Mouse (Mus musculus): Measurements from ENCODE around the gene Il5ra. TPM values are rescaled to one million over a fixed set of nuclear protein-coding genes. Genes with fewer than 3 reads are reported as not detected.

The Il5ra gene
- polyA plus RNA-seq, 1 experiment from 2014 or later: 0.06 TPM

GRCm38 (mm10) chr6:106729682-106730314, 19.0 kb downstream of the Il5ra start:
- no peak overlapping the region for H3K4me2 ChIP-seq
- H3K9me3 ChIP-seq: no peaks in the 10 kb centered on the region
- H3K27me3 ChIP-seq: no peaks in the 10 kb centered on the region
- no peaks in the 10 kb centered on the region for H3K36me3 ChIP-seq
- no peak for ATAC-seq (ENCODE audit: low FRiP score, low read depth)
- no peak overlapping the region for H3K27ac ChIP-seq (replicated peaks)
- no peak overlapping the region for H3K9ac ChIP-seq
- H3K4me1 ChIP-seq (replicated peaks): no peaks in the 10 kb centered on the region
- no peak overlapping the region for H3K4me3 ChIP-seq
- WGBS: 85% methylated on average over 4 of the region's 4 CpGs

DNA sequence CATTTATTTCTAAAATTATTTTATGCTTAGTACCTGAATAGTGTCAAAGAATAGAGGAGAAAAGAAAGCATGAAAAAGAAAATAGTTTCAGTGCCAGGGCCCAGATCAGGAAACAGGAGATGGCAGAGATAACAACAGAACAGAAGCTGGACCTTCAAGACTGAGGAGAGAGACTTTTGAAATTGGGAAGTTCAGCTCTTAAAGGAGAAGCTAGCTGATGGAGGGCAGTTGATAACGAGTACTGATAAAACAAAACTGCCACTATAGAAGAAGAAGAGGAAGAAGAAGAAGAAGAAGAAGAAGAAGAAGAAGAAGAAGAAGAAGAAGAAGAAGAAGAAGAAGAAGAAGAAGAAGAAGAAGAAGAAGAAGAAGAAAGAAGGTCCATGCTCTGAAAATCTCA, 21.1 kb downstream of the Il5ra start:
- H3K9ac ChIP-seq: no peak overlapping the region
- H3K36me3 ChIP-seq: no peaks in the 10 kb centered on the region
- H3K4me3 ChIP-seq: no peak overlapping the region
- WGBS: 81% methylated on average over 1 of the region's 1 CpGs
- no peak for ATAC-seq (ENCODE audit: low FRiP score, low read depth)
- H3K9me3 ChIP-seq: no peaks in the 10 kb centered on the region
- H3K27ac ChIP-seq (replicated peaks): no peak overlapping the region
- H3K27me3 ChIP-seq: no peaks in the 10 kb centered on the region
- H3K4me2 ChIP-seq: no peak overlapping the region
- H3K4me1 ChIP-seq (replicated peaks): no peaks in the 10 kb centered on the region

- Histone ChIP-seq H3K9me3 (no peaks in the 10 kb centered on the region), H3K4me2 (no peak overlapping the region), H3K9ac (no peak overlapping the region), H3K4me1 (replicated peaks) (no peaks in the 10 kb centered on the region), H3K36me3 (no peaks in the 10 kb centered on the region), H3K27ac (replicated peaks) (no peak overlapping the region), H3K4me3 (no peak overlapping the region), H3K27me3 (no peaks in the 10 kb centered on the region)
- no peak for ATAC-seq (ENCODE audit: low FRiP score, low read depth)
- whole genome bisulfite sequencing: 81% methylated on average over 6 of the region's 6 CpGs
Measured at GRCm38 (mm10) chr6:106726078-106726477, 22.8 kb downstream of the Il5ra start.

DNA sequence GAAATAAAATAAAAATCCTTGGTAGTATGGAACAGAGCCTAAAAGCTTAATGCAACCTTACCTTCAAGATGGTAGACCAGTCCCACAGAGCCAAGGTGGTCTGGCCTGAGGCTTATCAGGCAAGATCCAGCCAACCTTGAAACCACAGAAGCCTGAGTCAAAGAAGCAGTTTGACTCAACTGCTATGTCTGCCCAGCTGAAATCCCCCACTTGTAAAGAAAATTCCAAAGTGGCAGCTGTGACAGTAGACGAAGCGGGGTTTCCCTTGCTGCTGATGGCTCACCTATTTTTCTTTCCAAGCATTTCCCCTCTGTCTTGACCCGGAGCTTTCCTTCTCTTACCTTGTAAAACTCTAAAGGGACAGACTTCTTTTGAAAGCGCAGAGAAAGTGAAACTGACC, 23.2 kb downstream of the Il5ra start:
- no peak overlapping the region for H3K9ac ChIP-seq
- no peaks in the 10 kb centered on the region for H3K9me3 ChIP-seq
- H3K4me3 ChIP-seq: no peak overlapping the region
- H3K36me3 ChIP-seq: no peaks in the 10 kb centered on the region
- no peak for ATAC-seq (ENCODE audit: low FRiP score, low read depth)
- H3K4me1 ChIP-seq (replicated peaks): no peaks in the 10 kb centered on the region
- no peak overlapping the region for H3K4me2 ChIP-seq
- no peaks in the 10 kb centered on the region for H3K27me3 ChIP-seq
- WGBS: 92% methylated on average over 4 of the region's 4 CpGs
- no peak overlapping the region for H3K27ac ChIP-seq (replicated peaks)

DNA sequence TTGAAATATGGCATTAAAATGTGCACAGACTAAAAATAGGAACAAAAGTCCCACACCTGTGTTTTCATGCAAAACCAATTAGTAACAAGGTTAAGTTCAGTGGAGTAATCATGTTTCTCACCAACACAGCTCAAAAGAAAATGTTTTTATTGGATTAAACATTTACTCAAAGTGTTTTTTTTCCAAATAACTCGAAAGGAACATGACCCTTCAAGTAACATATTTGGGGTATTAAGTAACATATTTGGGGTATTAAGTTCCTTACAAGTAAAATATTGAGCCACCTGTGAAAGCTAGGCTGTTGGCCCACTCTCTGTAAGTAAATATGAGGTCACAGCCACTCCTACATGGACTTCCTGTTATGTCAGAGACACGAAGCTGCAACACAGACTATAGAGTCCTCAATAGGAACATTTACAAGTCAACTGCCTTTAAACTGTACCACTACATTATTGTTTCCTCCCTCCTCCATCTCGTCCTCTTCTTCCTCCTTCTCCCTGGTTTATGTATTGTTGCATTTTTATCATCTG, 43.3 kb downstream of the Il5ra start:
- Histone ChIP-seq H3K9me3 (no peaks in the 10 kb centered on the region), H3K9ac (no peak overlapping the region), H3K27me3 (no peaks in the 10 kb centered on the region), H3K36me3 (no peaks in the 10 kb centered on the region), H3K4me2 (no peak overlapping the region), H3K4me3 (no peak overlapping the region), H3K4me1 (replicated peaks) (no peaks in the 10 kb centered on the region), H3K27ac (replicated peaks) (no peak overlapping the region)
- no peak for ATAC-seq (ENCODE audit: low FRiP score, low read depth)
- WGBS: 66% methylated on average over 3 of the region's 3 CpGs

DNA sequence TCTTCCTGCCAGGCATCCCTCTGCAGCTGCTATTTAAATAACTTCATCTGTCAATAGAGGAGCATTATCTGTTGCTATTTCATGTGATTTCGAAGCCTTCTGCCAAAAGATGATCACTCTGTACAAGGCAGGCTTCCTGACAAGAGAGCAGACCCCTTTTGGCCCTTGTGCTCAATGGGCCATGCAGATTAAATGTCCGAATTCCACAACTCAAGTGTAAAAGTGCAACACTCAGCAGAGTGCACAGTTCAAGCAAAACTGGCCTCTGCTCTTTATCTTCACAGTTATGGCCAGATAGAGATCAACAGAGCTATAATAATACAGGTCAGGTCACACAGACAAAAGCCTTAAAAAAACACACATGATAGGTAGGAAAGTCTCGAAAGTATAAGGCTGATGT, 46.9 kb downstream of the Il5ra start:
- H3K4me1 ChIP-seq (replicated peaks): no peaks in the 10 kb centered on the region
- H3K36me3 ChIP-seq: no peaks in the 10 kb centered on the region
- no peaks in the 10 kb centered on the region for H3K9me3 ChIP-seq
- no peak overlapping the region for H3K9ac ChIP-seq
- ATAC-seq (ENCODE audit: low FRiP score, low read depth): no peak
- H3K27me3 ChIP-seq: no peaks in the 10 kb centered on the region
- H3K4me2 ChIP-seq: no peak overlapping the region
- no peak overlapping the region for H3K4me3 ChIP-seq
- WGBS: 49% methylated on average over 3 of the region's 3 CpGs
- H3K27ac ChIP-seq (replicated peaks): no peak overlapping the region

GRCm38 (mm10) chr6:106675581-106675980, 73.3 kb downstream of the Il5ra start:
- no peaks in the 10 kb centered on the region for H3K36me3 ChIP-seq
- 85% methylated on average over 8 of the region's 8 CpGs for WGBS
- ATAC-seq (ENCODE audit: low FRiP score, low read depth): no peak
- no peak overlapping the region for H3K4me2 ChIP-seq
- H3K27me3 ChIP-seq: no peaks in the 10 kb centered on the region
- H3K9ac ChIP-seq: no peak overlapping the region
- H3K9me3 ChIP-seq: no peaks in the 10 kb centered on the region
- no peaks in the 10 kb centered on the region for H3K4me1 ChIP-seq (replicated peaks)
- no peak overlapping the region for H3K4me3 ChIP-seq
- H3K27ac ChIP-seq (replicated peaks): no peak overlapping the region

DNA sequence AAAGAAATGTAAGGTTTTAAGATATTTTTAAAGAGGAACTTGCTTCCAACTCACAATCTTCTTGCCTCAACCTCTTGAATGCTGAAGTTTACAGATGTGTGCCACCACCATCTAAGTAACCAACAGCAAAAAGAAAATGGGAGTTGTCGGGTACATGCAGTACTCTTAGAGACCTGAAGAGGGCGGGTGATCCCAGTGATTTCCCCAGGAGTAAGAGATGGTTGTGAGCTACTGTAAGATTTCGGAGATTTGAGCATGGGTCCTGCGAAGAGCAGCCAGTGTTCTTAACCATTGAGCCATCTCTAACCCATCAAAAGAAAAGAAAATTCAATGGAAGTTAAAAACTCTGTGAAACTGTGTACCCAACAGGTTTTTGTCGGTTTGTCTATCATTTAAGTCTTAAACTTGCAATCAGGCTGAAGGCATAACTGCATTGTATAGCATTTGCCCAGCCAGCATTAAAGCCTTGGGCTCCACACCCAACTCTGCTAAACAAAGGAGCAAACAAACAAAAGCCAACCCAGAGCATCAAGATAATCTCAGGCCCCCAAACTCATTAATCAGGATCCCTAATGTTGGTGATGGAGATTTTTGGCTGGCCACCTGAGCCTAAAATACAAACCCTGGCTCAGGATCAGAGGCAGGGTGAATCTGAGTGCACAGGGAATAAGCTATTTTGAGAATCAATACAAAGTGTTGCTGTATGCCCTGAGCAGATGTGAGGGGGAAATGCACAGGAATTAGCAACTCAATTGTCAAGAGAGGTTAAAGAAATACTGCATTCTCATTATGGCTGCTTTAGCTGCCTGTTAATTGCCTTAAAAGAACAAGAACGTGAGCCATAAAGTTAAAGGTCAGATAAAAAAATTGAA, 84.8 kb downstream of the Il5ra start:
- no peaks in the 10 kb centered on the region for H3K27me3 ChIP-seq
- 0 out of 2 replicates have a peak, but pooled peaks cover 3% of the 10 kb centered on the region for H3K4me1 ChIP-seq (replicated peaks)
- no peak overlapping the region for H3K4me2 ChIP-seq
- H3K36me3 ChIP-seq: no peaks in the 10 kb centered on the region
- no peak overlapping the region for H3K9ac ChIP-seq
- no peak for ATAC-seq (ENCODE audit: low FRiP score, low read depth)
- H3K9me3 ChIP-seq: no peaks in the 10 kb centered on the region
- no peak overlapping the region for H3K4me3 ChIP-seq
- H3K27ac ChIP-seq (replicated peaks): no peak overlapping the region; the same call in 1 of the 2 replicates
- WGBS: 39% methylated on average over 6 of the region's 6 CpGs

Other genes with a start within 250 kb of the Il5ra start
- gene Trnt1, start 20.1 kb upstream of the Il5ra start, polyA plus RNA-seq (2015; fragmentation: Nextera tagmentation; extraction: Ambion mirVana): 56.6 and 56.9 TPM in 2 replicates
- 57.7 and 61.8 TPM in 2 replicates for gene Crbn, start 51.0 kb upstream of the Il5ra start, polyA plus RNA-seq (2015; fragmentation: Nextera tagmentation; extraction: Ambion mirVana)

Data from hindbrain, embryonic 15.5 days (tissue).